In genomic region chr13:112771447-112772208, GRCm38 (mm10) we compare ENCODE assay signal across 10 mouse cellular contexts. TPM values are rescaled to one million over a fixed set of nuclear protein-coding genes. Genes with fewer than 3 reads are reported as not detected.
DNase-seq lines count a peak whose midpoint lies in the region; ATAC-seq and TF ChIP-seq lines count a peak whose summit lies in the region.
"Had no signal": no experiment of that assay in that cellular context is flagged by ENCODE, and none has a peak within 500 bp of the region (broad histone marks: within the 10 kb centered on the region; RNA-seq: fewer than 3 reads in every experiment).

No protein-coding gene starts in this region.

- 40% methylated on average over 15 of the region's 15 CpGs for WGBS in embryonic facial prominence, embryonic 12.5 days
- 45% methylated on average over 15 of the region's 15 CpGs for WGBS in embryonic facial prominence, embryonic 10.5 days
- 39% methylated on average over 15 of the region's 15 CpGs for WGBS in heart, embryonic 11.5 days (ENCODE audit: insufficient replicate concordance)

- no peak overlapping the region for H3K9ac ChIP-seq in embryonic facial prominence, embryonic 12.5 days
- peak overlapping the region; percentile 88 for H3K9ac ChIP-seq in ES-Bruce4 (ENCODE audit: low read depth, poor library complexity, severe bottlenecking)
- H3K9ac ChIP-seq in heart, embryonic 11.5 days (ENCODE audit: low read depth, low read length), result no peak overlapping the region

- H3K9me3 ChIP-seq in embryonic facial prominence, embryonic 12.5 days, result peaks cover 10% of the 10 kb centered on the region
- peaks cover 16% of the 10 kb centered on the region for H3K9me3 ChIP-seq in embryonic facial prominence, embryonic 10.5 days
- peaks cover 8% of the 10 kb centered on the region; the same call in 1 of the 2 replicates for H3K9me3 ChIP-seq in ES-Bruce4 (replicated peaks; ENCODE audit: control insufficient read depth, insufficient read depth, low read length, poor library complexity, severe bottlenecking)
- peaks cover 8% of the 10 kb centered on the region for H3K9me3 ChIP-seq in heart, embryonic 11.5 days (replicated peaks; ENCODE audit: control insufficient read depth, low read length)

- TF ChIP-seq POLR2A in ES-Bruce4 (IDR thresholded peaks at IDR 0.05; ENCODE audit: insufficient read depth, low read length), result no peak

- no peak overlapping the region for H3K4me3 ChIP-seq in embryonic facial prominence, embryonic 12.5 days
- no peak overlapping the region for H3K4me3 ChIP-seq in embryonic facial prominence, embryonic 10.5 days
- no peak overlapping the region for H3K4me3 ChIP-seq in ES-Bruce4 (ENCODE audit: low read depth, low read length)
- H3K4me3 ChIP-seq in heart, embryonic 11.5 days (ENCODE audit: low read depth, low read length), result no peak overlapping the region

- DNase-seq in embryonic facial prominence, embryonic 10.5 days (ENCODE audit: low spot score), result no peak
- peak; percentile 41 for DNase-seq in kidney, postnatal 10 days
- no peak for DNase-seq in thymus, postnatal 25 days
- DNase-seq in layer of hippocampus, adult 9-11 months, result no peak
- DNase-seq in cerebellum, postnatal 36 days, result no peak
- DNase-seq: cerebellum, adult 8-10 months; right cerebral cortex, postnatal 25 days had no signal

- TF ChIP-seq CTCF in ES-Bruce4 (IDR thresholded peaks at IDR 0.05; ENCODE audit: low read depth, low read length), result no peak

- no peak for ATAC-seq in embryonic facial prominence, embryonic 12.5 days (ENCODE audit: insufficient number of reproducible peaks, insufficient read depth, low FRiP score, low TSS enrichment)
- no peak for ATAC-seq in heart, embryonic 11.5 days (replicated peaks; ENCODE audit: insufficient number of reproducible peaks, low FRiP score, low TSS enrichment)

- H3K27ac ChIP-seq in embryonic facial prominence, embryonic 12.5 days, result peak overlapping the region; percentile 73; the same call in 1 of the 2 replicates
- H3K27ac ChIP-seq in embryonic facial prominence, embryonic 10.5 days (replicated peaks), result no peak overlapping the region
- peak overlapping the region; percentile 99 for H3K27ac ChIP-seq in ES-Bruce4 (ENCODE audit: insufficient read depth, low read length)
- no peak overlapping the region for H3K27ac ChIP-seq in heart, embryonic 11.5 days (ENCODE audit: low read depth, low read length)

- H3K27me3 ChIP-seq in embryonic facial prominence, embryonic 12.5 days, result no peaks in the 10 kb centered on the region
- H3K27me3 ChIP-seq in embryonic facial prominence, embryonic 10.5 days (replicated peaks; ENCODE audit: low read depth, poor library complexity, severe bottlenecking), result no peaks in the 10 kb centered on the region
- H3K27me3 ChIP-seq in ES-Bruce4 (ENCODE audit: control insufficient read depth, insufficient read depth, low read length, poor library complexity, severe bottlenecking), result no peaks in the 10 kb centered on the region
- no peaks in the 10 kb centered on the region for H3K27me3 ChIP-seq in heart, embryonic 11.5 days (ENCODE audit: control insufficient read depth, insufficient read depth, low read length)

- no peaks in the 10 kb centered on the region for H3K36me3 ChIP-seq in embryonic facial prominence, embryonic 12.5 days
- H3K36me3 ChIP-seq in embryonic facial prominence, embryonic 10.5 days (replicated peaks), result 0 out of 2 replicates have a peak, but pooled peaks cover 5% of the 10 kb centered on the region
- no peaks in the 10 kb centered on the region for H3K36me3 ChIP-seq in ES-Bruce4 (ENCODE audit: control insufficient read depth, insufficient read depth, low read length, poor library complexity, severe bottlenecking)
- H3K36me3 ChIP-seq in heart, embryonic 11.5 days (ENCODE audit: control insufficient read depth, insufficient read depth, low read length), result no peaks in the 10 kb centered on the region

- no peak for TF ChIP-seq EP300 in ES-Bruce4 (IDR thresholded peaks at IDR 0.05; ENCODE audit: insufficient read depth, low read depth, low read length)

- 0 out of 2 replicates have a peak overlapping the region, but pooled peaks have one; percentile 17 for H3K4me2 ChIP-seq in embryonic facial prominence, embryonic 12.5 days (replicated peaks)
- peak overlapping the region; percentile 27 for H3K4me2 ChIP-seq in heart, embryonic 11.5 days

- H3K4me1 ChIP-seq in embryonic facial prominence, embryonic 12.5 days, result peaks cover 9% of the 10 kb centered on the region; the same call in 1 of the 2 replicates
- peaks cover 22% of the 10 kb centered on the region for H3K4me1 ChIP-seq in embryonic facial prominence, embryonic 10.5 days
- H3K4me1 ChIP-seq in ES-Bruce4 (ENCODE audit: control insufficient read depth, insufficient read depth, low read length), result peaks cover 10% of the 10 kb centered on the region
- H3K4me1 ChIP-seq in heart, embryonic 11.5 days (ENCODE audit: control insufficient read depth, insufficient read depth, low read length), result peaks cover 11% of the 10 kb centered on the region; the same call in 1 of the 2 replicates

RNA-seq across cellular contexts. Expression of gene Plpp1, which starts 29.0 kb away (rescaled TPM):
- 34.4 and 38.2 TPM in 2 replicates for polyA plus RNA-seq in embryonic facial prominence, embryonic 12.5 days (2016; fragmentation: Nextera tagmentation; extraction: Ambion mirVana)
- 19.0 and 21.8 TPM in 2 replicates for polyA plus RNA-seq in embryonic facial prominence, embryonic 10.5 days (2016; fragmentation: Nextera tagmentation; extraction: Ambion mirVana)
- polyA plus RNA-seq in ES-Bruce4 (2011; ENCODE audit: insufficient read depth, insufficient read length, low read depth, missing spikeins), result 19.9 and 21.1 TPM in 2 replicates
- 37.3 and 41.7 TPM in 2 replicates for polyA plus RNA-seq in heart, embryonic 11.5 days (2014; fragmentation: Nextera tagmentation; extraction: Ambion mirVana)

Comparison
In these comparisons a context has a peak if more than half of its experiments do, and no peak if none do; other contexts are left out.
1. H3K27ac ChIP-seq: peak in embryonic facial prominence, embryonic 12.5 days (single experiment) and ES-Bruce4 (single experiment); none in embryonic facial prominence, embryonic 10.5 days (single experiment) and heart, embryonic 11.5 days (single experiment).